12 mouse cellular contexts compared by ENCODE assay signal in genomic region chr11:61206136-61206535, GRCm38 (mm10). TPM values are rescaled to one million over a fixed set of nuclear protein-coding genes. Genes with fewer than 3 reads are reported as not detected.
"Had no signal": no experiment of that assay in that cellular context is flagged by ENCODE, and none has a peak within 500 bp of the region (broad histone marks: within the 10 kb centered on the region; RNA-seq: fewer than 3 reads in every experiment).

No protein-coding gene starts in this region.

- H3K36me3 ChIP-seq: limb, embryonic 13.5 days; midbrain, embryonic 12.5 days; neural tube, embryonic 13.5 days had no signal

- ATAC-seq: midbrain, embryonic 16.5 days had no signal

- H3K9ac ChIP-seq: limb, embryonic 13.5 days; liver, embryonic 14.5 days; midbrain, embryonic 12.5 days; neural tube, embryonic 13.5 days had no signal

- H3K4me1 ChIP-seq: midbrain, embryonic 12.5 days; neural tube, embryonic 13.5 days had no signal

- H3K27me3 ChIP-seq: midbrain, embryonic 12.5 days; neural tube, embryonic 13.5 days had no signal

- DNase-seq: left cerebral cortex, postnatal 4 days; lung, adult 18-20 months; right cerebral cortex, postnatal 14 days; thymus, postnatal 36 days had no signal

- H3K4me3 ChIP-seq: layer of hippocampus, adult 2 months; limb, embryonic 13.5 days; midbrain, embryonic 12.5 days; neural tube, embryonic 13.5 days had no signal

- H3K4me2 ChIP-seq: limb, embryonic 13.5 days; midbrain, embryonic 12.5 days; neural tube, embryonic 13.5 days had no signal

- H3K9me3 ChIP-seq: limb, embryonic 13.5 days; midbrain, embryonic 12.5 days; neural tube, embryonic 13.5 days had no signal

- H3K27ac ChIP-seq: layer of hippocampus, adult 2 months; limb, embryonic 13.5 days; liver, embryonic 14.5 days; midbrain, embryonic 12.5 days; neural tube, embryonic 13.5 days had no signal

RNA-seq across cellular contexts. Expression of gene Aldh3a1, which starts 1.2 kb away (rescaled TPM):
- total RNA-seq: liver, adult 2 months; megakaryocyte-erythroid progenitor cell, adult 5-6 weeks had no signal
- polyA plus RNA-seq: midbrain, embryonic 12.5 days; neural tube, embryonic 13.5 days had no signal
